Mouse (Mus musculus): Measurements from ENCODE around the gene Slc27a2.

DNA sequence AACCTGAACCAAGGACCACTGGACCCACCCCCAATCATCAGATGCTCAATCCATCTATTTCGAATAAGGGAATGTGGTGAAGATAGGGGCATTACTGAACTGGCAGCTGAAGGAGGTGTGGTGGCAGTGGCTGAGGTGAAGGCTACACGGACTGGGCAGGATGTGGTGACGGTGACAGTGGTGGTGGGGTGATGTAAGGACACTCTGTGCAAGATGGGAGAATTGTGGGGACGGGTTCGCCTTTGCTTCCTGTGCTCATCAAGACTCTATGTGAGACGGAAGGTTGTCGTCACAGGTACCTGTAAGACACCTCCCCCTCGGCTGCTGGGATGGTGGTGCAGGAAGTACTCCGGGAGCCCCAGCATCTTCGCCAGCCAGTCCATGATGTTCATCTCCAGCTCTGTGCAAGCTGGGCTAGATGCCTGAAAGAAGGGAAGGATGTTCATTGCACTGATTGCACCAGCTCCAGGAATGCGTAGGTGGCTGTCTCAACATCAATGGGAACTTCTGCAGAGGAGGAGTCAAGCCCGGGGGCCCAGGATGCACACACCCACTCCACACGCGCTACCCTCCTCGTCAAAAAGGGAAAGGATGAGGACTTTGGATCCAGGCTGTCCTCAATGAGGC is 54.0 kb downstream of the Slc27a2 start:
- TF ChIP-seq MAX (IDR thresholded peaks at IDR 0.05) = no peak
- TF ChIP-seq CTCF (IDR thresholded peaks at IDR 0.05; ENCODE audit: control insufficient read depth, insufficient read depth, insufficient read length) = no peak
- TF ChIP-seq USF1 (IDR thresholded peaks at IDR 0.05; ENCODE audit: low read depth) = no peak
- TF ChIP-seq MYOD1 (IDR thresholded peaks at IDR 0.05; ENCODE audit: control insufficient read depth, insufficient read length, low read depth) = no peak

Data from C2C12 (cell line).